Mouse (Mus musculus) midbrain, embryonic 16.5 days (tissue): ENCODE results near the gene Trpd52l3. TPM values are rescaled to one million over a fixed set of nuclear protein-coding genes. Genes with fewer than 3 reads are reported as not detected.
"Not testable (repeated sequence)": the region's sequence is repeated elsewhere in the genome, so short reads cannot be mapped to it uniquely, and the experiment has no call there.

ENCODE experiments used
- ATAC-seq: fragments of 200-750 bp; cut with Nextera tagmentation; 2 replicates; pipeline ENCODE4 v1.8.0; 2017; ENCODE audit warnings: moderate TSS enrichment
- H3K27ac ChIP-seq: fragments of 300-500 bp; sonication (generic); 2 replicates; pipeline ENCODE4 v1.5.1; 2014; ENCODE audit warnings: mild to moderate bottlenecking, low read length, mixed read lengths
- H3K27me3 ChIP-seq: fragments of 300-500 bp; sonication (generic); 2 replicates; pipeline ENCODE4 v1.6.1; 2014; ENCODE audit warnings: low read depth, low read length, mixed read lengths; ENCODE audit not compliant: control insufficient read depth, insufficient read depth
- H3K36me3 ChIP-seq: fragments of 300-500 bp; sonication (generic); 2 replicates; pipeline ENCODE4 v1.6.1; 2014; ENCODE audit warnings: mild to moderate bottlenecking, low read length, moderate library complexity, mixed read lengths; ENCODE audit not compliant: control insufficient read depth, insufficient read depth
- H3K4me1 ChIP-seq: fragments of 300-500 bp; sonication (generic); 2 replicates; pipeline ENCODE4 v1.6.1; 2014; ENCODE audit warnings: mild to moderate bottlenecking, low read length, mixed read lengths; ENCODE audit not compliant: control insufficient read depth, insufficient read depth
- H3K4me2 ChIP-seq: fragments of 300-500 bp; sonication (generic); 2 replicates; pipeline ENCODE4 v1.6.1; 2014; ENCODE audit warnings: mild to moderate bottlenecking, low read length, mixed read lengths
- H3K4me3 ChIP-seq: fragments of 300-500 bp; sonication (generic); 2 replicates; pipeline ENCODE4 v1.5.1; 2014; ENCODE audit warnings: low read depth, mild to moderate bottlenecking, low read length, moderate library complexity, mixed read lengths
- H3K9ac ChIP-seq: fragments of 300-500 bp; sonication (generic); 2 replicates; pipeline ENCODE4 v1.6.1; 2014; ENCODE audit warnings: low read depth, low read length, mixed read lengths
- H3K9me3 ChIP-seq: fragments of 300-500 bp; sonication (generic); replicated peaks from 2 replicates; pipeline ENCODE4 v1.6.1; 2014; ENCODE audit warnings: mild to moderate bottlenecking, low read length, mixed read lengths; ENCODE audit not compliant: control insufficient read depth, poor library complexity, severe bottlenecking
- WGBS: fragments of 180-500 bp; shearing (Covaris S2); extraction: QIAGEN DNeasy Blood & Tissue Kit; methylation state at CpG from one replicate; pipeline ENCODE4 v1.1.7; 2014; 5-methylcytosine and 5-hydroxymethylcytosine counted together
- polyA plus RNA-seq: library from polyadenylated mRNA; unstranded; fragments of >200 nt; fragmentation: Nextera tagmentation; extraction: Ambion mirVana; gene quantifications from 2 replicates; pipeline ENCODE4 v1.2.1, GENCODE M21; 2015

Trpd52l3 gene
- polyA plus RNA-seq, 1 experiment from 2014 or later = not detected

GRCm38 (mm10) chr19:30016156-30016555 lies 12.6 kb downstream of the Trpd52l3 start:
- no peak overlapping the region for H3K4me3 ChIP-seq
- no peak for ATAC-seq
- 86% methylated on average over 6 of the region's 6 CpGs for WGBS
- H3K36me3 ChIP-seq = no peaks in the 10 kb centered on the region
- no peaks in the 10 kb centered on the region for H3K9me3 ChIP-seq
- no peak overlapping the region for H3K9ac ChIP-seq
- no peaks in the 10 kb centered on the region for H3K27me3 ChIP-seq
- H3K4me2 ChIP-seq = no peak overlapping the region
- no peak overlapping the region for H3K27ac ChIP-seq
- no peaks in the 10 kb centered on the region for H3K4me1 ChIP-seq

- 95% methylated on average over 10 of the region's 10 CpGs for WGBS
- not testable (repeated sequence) for H3K27me3 ChIP-seq
Measured at GRCm38 (mm10) chr19:30023419-30023818, 19.8 kb downstream of the Trpd52l3 start.

GRCm38 (mm10) chr19:30029002-30029710 lies 25.6 kb downstream of the Trpd52l3 start:
- 0 out of 2 replicates have a peak, but pooled peaks have one; percentile 1 for ATAC-seq
- Histone ChIP-seq H3K36me3 (no peaks in the 10 kb centered on the region), H3K4me2 (peak overlapping the region; percentile 84)

More at GRCm38 (mm10) chr19:30023419-30023818, 19.8 kb downstream of the Trpd52l3 start:
- ATAC-seq, H3K4me1 ChIP-seq, H3K9ac ChIP-seq, H3K4me3 ChIP-seq, H3K36me3 ChIP-seq, H3K4me2 ChIP-seq, H3K27ac ChIP-seq, H3K9me3 ChIP-seq: not testable (repeated sequence)

GRCm38 (mm10) chr19:30029894-30030635 lies 26.5 kb downstream of the Trpd52l3 start, which contains the start of gene Uhrf2:
TSS of gene Uhrf2 (plus strand) at chr19:30030513.
- H3K9ac ChIP-seq = peak within 1 kb of the TSS; percentile 99
- H3K27ac ChIP-seq = peak within 1 kb of the TSS; percentile 95
- no peaks in the 10 kb centered on the region for H3K9me3 ChIP-seq
- H3K36me3 ChIP-seq = no peaks in the 10 kb centered on the region
- ATAC-seq = peak; percentile 98
- 2% methylated on average over 72 of the region's 74 CpGs for WGBS
- peak within 1 kb of the TSS; percentile 84 for H3K4me2 ChIP-seq
- H3K4me1 ChIP-seq = peaks cover 35% of the 10 kb centered on the region
- peak within 1 kb of the TSS; percentile 87 for H3K4me3 ChIP-seq
- H3K27me3 ChIP-seq = no peaks in the 10 kb centered on the region

More at GRCm38 (mm10) chr19:30029002-30029710, 25.6 kb downstream of the Trpd52l3 start:
- peak overlapping the region; percentile 87 for H3K4me3 ChIP-seq
- no peaks in the 10 kb centered on the region for H3K9me3 ChIP-seq
- peaks cover 31% of the 10 kb centered on the region for H3K4me1 ChIP-seq
- no peaks in the 10 kb centered on the region for H3K27me3 ChIP-seq
- no peak overlapping the region for H3K9ac ChIP-seq
- H3K27ac ChIP-seq = peak overlapping the region; percentile 95
- 20% methylated on average over 11 of the region's 11 CpGs for WGBS

- ATAC-seq = no peak
- Histone ChIP-seq H3K4me3 (peak overlapping the region; percentile 87), H3K4me1 (peaks cover 35% of the 10 kb centered on the region), H3K4me2 (peak overlapping the region; percentile 66), H3K27ac (peak overlapping the region; percentile 95), H3K36me3 (no peaks in the 10 kb centered on the region), H3K27me3 (no peaks in the 10 kb centered on the region), H3K9me3 (no peaks in the 10 kb centered on the region), H3K9ac (peak overlapping the region; percentile 99)
- WGBS = under 1% methylated on average over 68 of the region's 92 CpGs
Measured at GRCm38 (mm10) chr19:30030636-30031467, 27.3 kb downstream of the Trpd52l3 start.

- peaks cover 38% of the 10 kb centered on the region for H3K4me1 ChIP-seq
- H3K4me2 ChIP-seq = peak overlapping the region; percentile 66
- H3K4me3 ChIP-seq = peak overlapping the region; percentile 87
- H3K27ac ChIP-seq = peak overlapping the region; percentile 95; the same call in 1 of the 2 replicates
- peak overlapping the region; percentile 99 for H3K9ac ChIP-seq
- H3K27me3 ChIP-seq = no peaks in the 10 kb centered on the region
- WGBS = 2% methylated on average over 7 of the region's 7 CpGs
- H3K36me3 ChIP-seq = no peaks in the 10 kb centered on the region
- H3K9me3 ChIP-seq = no peaks in the 10 kb centered on the region
- ATAC-seq = no peak
Measured at GRCm38 (mm10) chr19:30031468-30031931, 27.9 kb downstream of the Trpd52l3 start.

GRCm38 (mm10) chr19:30032206-30032605 lies 28.6 kb downstream of the Trpd52l3 start:
- WGBS = 70% methylated on average over 3 of the region's 3 CpGs
- ATAC-seq = no peak
- Histone ChIP-seq H3K4me3 (peak overlapping the region; percentile 87), H3K4me1 (peaks cover 43% of the 10 kb centered on the region), H3K36me3 (no peaks in the 10 kb centered on the region), H3K27ac (no peak overlapping the region), H3K27me3 (no peaks in the 10 kb centered on the region), H3K9me3 (no peaks in the 10 kb centered on the region), H3K4me2 (peak overlapping the region; percentile 66), H3K9ac (no peak overlapping the region)

GRCm38 (mm10) chr19:30035361-30035760 lies 31.8 kb downstream of the Trpd52l3 start:
- no peaks in the 10 kb centered on the region for H3K9me3 ChIP-seq
- H3K4me2 ChIP-seq = no peak overlapping the region
- no peak for ATAC-seq
- H3K4me1 ChIP-seq = peaks cover 33% of the 10 kb centered on the region
- no peak overlapping the region for H3K4me3 ChIP-seq
- no peaks in the 10 kb centered on the region for H3K36me3 ChIP-seq
- no peak overlapping the region for H3K9ac ChIP-seq
- no peak overlapping the region for H3K27ac ChIP-seq
- no peaks in the 10 kb centered on the region for H3K27me3 ChIP-seq
- WGBS = 71% methylated on average over 3 of the region's 3 CpGs
